Mouse (Mus musculus) cerebellum, adult 9-10 months (tissue): ENCODE results near the gene Crybb1.

Experiments used
- DNase-seq: peaks from one replicate; pipeline ENCODE4 v3.0.0; 2022

Crybb1 gene

DNA sequence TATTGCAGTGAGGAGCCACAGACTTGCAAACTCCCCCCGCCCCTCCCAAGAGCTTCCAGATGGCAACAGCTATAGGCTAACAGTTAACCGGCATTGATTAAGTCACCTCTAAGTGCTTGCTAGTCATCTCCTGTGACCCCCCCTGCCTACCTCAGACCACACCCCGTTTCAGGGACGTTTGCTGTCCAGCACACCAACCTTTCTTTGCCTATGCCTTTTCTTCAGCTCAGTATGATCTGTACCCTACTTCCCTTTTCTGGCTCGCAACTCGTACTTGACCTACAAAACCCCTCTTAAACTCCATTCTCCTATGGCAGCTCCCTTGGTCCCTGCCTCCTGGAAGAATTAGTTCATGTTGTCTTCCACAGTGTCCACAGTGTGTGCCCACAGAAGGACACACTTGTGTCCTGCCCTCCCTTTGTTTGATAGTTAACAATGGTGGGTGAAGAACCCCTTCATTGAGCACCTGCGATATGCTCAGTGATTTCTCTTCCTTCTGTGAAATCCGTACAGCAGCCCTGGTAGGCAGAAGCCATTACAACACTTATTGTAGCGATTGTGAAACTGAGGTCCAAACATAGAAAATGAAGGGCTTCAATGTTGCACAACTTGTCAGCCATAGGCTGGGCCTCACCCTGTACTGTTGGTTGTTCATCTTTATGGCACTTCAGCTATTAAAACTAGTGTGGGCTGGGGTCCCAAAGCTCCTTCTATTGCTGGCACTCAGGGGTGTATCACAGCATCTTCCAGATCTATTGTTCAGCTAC is 10.6 kb downstream of the Crybb1 start:
- DNase-seq, result no peak

DNA sequence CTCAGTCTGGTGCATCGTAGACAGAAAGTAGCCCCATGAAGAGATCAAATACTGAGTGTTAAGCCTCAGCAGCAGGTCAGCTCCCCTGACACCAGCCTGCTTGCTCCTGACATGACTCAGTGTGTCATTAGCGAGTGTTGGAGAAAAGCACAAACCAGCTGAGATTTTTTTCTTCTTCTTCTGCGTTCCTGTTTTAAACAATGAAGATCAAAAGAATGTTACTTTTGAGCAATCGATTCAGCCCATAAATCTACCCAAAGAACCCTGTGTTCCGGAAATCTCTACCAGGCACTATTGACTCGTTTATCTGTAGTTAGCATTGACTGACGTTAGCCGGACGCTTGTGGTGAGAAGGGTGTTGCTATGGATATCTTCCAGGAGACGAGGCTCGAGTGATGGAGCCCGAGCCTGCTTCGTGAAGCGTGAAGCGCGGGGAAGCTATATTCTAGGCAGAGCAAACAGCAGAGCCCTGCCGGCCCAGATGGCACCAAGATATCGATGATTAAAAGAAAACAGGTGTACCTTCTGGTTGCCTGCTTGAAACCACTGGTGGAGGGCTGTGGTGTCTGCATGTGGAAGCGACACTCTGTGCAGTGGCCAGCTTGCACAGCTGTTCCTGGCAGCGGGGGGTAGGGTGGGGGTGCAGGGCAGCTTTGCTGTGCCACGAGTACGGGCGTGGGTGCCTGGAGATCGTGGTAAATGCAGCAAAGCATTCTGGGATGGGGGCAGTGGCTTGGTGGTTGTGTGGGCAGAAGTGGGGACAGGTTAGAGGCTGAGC is 15.3 kb downstream of the Crybb1 start:
- no peak for DNase-seq

DNA sequence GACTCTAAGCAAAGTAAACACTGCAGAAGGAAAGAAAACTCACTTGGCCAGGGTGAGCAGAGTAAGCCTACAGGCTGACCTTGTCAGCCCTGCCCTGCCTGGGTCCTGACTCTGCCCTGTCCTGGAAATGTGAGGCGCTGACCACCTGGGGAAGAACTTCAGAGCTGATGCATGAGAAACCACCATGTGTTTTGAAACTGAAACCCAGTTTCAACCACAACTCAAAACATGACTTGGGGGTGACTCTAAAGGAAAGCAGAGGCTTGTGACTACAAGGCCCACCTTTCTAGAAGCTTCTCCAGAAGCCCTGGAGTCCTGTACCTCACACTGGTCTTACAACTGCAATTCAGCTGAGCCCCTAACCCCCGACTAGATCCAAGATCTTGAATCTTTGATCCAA is 17.3 kb downstream of the Crybb1 start:
- no peak for DNase-seq

DNA sequence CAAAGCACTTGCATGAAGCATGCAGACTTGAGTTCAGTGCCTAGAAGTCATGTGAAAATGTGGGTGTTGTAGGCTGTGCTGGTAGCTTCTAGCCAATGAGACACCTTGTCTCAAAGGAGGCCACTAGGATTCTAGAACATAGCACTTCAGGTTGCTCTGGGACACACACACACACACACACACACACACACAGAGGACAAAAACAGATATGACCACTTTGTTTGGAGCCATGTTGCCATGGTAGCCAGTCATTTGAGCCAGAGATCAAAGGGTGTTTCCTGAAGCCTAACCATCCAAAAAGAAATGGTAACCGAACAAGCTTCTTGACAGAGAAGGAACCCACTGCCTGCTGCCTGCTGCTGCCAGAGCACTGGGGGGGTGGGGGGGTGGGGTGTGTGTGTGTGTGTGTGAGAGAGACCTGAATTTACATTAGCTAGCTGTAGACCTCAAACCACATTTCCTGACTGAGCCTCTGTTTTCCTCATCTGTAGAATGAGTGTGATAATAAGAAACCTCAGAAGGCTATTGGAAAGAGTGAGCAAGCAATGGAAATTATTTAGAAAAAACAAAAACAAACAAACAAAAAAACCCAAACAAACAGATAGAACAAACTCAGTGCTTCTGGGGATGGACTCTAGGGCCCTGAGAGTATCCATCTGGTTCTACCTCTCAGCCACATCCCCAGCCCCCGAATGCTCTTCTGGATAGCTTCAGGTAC is 18.3 kb downstream of the Crybb1 start:
- no peak for DNase-seq

DNA sequence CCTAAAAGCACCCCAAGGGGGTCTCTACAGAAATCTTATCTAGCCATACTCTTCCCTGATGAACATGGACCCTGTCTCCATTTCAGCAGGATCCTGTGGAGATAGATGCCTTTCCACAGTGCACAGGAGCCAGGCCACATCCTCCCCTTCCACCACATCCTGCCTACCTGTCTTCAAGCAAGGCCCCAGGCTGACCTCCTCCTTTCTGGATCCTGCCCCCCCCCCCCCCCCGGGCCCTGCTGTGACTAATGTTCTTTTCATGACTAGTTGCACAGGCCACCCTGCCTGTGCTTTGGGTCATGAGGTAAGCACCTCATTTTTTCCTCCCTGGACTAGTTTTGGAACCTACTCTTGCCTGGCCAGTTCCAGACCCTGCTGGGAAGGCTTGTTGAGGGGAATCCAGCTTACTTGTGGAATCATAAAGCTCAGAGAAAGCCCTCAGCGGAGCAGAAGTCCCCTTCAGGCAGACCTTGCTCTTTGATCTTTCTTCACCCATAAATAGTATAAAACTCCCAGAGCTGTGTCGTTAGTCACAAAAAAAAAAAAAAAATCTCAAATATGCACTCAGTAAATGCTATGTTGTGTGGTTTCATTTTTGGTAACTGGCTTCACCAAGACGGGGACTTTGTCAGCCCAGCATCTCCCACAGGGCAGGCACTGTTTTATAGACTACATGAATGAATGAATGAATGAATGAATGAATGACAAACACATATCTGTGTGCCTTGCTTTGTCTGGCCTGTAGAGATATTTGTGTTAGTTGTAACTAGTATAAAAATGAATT is 19.6 kb downstream of the Crybb1 start:
- peak; percentile 66 for DNase-seq

DNA sequence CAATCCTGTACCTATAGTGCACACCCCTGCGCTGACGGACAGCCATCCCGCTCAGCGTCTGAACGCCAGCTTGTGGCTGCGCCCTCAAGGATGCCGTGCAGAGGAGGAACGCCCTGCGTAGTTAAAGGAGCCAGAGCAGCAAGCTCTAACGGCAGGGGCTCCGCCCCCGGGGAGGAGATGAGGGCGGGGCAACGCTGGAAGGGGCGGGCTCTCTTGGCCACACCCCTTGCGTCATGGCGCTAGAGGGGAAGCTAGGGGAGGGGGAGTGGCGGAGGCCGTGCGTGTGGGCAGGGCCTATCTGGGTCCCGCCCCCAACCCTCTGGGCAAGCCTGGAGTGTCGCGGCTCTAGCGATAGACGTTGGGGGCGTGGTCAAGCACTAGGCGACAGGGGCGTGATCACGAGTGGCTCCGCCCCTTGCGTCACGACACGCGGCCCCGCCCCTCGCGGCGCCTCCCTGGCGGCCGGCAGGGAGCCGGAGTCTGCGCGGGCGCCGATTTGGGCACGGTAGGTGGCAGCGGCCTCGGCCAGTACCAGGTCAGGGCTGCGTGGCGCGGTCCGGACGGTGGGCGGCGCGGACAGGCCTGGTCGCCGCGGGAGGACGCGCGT is 20.8 kb downstream of the Crybb1 start, which contains the start of gene Tpst2:
TSS of gene Tpst2 (plus strand) at position 425 of the 607 bp plus-strand sequence.
- peak; percentile 100 for DNase-seq

DNA sequence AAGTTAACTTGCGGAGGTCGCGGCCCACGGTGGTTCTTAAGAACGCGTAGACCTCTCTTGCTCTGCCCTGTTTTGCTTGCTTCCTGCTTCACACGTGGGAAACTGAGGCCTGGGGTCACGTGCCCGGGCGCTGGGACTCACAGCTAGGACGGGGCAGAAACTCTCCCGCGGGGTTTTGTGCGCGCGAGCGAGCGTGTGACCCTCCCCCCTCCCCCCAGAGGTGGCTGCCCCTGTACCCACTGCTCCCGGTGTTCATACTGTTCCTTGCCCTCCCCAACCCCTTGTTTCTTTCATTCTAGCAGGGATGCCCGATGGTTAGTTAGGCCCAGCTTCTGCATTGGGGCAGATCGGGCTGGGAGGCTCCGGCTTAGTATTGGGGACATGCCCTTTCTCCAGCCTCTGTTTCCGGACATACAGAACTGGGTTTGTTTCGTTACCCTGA is 21.3 kb downstream of the Crybb1 start:
- DNase-seq, result no peak

DNA sequence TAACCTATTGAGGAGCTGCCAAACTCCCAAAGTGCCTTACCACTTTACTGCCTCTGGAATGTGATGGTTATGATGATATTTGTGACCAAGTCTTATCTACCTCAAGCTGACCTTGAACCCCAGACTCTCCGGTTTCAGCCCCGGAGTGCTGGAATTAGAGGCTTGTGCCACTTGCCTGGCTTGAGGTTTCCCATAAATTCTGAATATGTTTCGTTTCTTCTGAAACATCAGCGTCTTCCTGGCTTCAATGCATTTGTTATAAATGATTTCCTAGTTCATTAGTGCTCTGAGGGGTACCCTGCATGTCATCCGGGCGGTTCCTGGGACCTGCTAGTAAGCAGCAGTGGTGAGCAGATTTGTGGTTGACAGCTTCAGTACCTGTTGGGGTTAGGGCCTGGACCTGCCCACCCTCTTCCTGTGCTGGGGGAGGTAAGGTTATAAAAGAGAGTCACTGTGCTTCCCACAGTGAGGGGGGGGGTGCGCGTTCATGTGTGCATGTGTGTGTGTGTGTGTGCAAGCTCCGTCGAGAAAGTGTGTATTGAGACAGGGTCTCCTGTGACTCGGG is 22.4 kb downstream of the Crybb1 start:
- DNase-seq, result no peak

DNA sequence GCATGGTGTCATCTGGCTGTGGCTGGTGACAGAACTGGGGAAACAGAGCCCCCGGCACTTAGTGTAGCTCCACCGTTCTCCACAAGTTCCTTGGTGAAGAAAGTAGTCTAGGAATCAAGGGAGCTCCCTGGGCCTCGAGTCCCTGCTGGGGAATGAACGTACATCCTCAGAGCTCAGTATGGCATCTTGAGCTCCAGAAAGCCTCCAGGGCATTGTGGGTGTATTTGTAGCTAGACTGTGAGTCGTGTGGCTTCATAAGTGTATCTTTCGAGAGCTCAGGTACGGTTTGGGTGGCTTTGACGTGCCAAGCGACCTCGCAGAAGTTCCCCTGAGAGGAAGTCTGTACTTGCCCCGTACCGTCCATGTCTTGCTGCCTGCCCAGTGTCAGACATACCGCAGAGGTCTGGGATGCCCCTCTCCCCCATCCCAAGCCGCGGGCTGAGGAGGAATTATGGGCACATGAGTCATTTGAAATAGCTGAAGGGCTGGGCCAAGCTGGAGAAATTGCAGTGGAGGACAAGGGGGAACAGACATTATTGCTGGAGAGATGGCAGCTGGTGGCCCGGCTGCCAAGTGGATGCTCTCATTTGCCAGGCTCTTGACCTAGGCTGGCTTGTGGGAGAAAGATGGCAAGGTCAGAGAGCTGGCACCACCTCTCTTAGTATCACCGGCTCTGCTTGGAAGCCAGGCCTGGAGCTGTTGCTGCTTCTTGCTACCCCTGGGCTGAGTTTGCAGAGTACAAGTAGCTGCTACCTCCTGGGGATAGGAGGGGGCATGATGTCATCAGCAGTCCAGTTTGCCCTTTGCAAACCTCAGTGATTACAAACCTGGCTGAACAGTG is 23.8 kb downstream of the Crybb1 start:
- DNase-seq, result peak; percentile 68

DNA sequence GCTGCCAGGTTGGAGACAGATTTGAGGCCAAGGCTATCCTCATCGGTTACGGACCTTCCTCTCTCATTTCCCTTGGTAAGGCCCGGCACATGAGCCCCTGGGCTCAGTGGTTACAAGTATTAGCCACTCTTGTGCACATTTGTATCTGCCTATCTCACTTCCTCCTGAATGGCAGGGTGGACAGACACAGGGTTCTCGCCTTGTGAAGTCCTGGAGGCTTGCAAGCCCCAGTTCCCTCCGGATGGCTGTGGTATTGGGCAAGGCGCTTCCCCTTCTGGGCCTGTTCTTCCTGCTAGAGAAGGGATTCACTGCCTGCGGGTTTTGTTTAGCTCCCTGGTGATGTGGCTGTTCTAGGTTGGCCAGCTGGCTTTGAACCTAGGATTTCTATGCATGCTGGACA is 24.5 kb downstream of the Crybb1 start:
- DNase-seq, result no peak

DNA sequence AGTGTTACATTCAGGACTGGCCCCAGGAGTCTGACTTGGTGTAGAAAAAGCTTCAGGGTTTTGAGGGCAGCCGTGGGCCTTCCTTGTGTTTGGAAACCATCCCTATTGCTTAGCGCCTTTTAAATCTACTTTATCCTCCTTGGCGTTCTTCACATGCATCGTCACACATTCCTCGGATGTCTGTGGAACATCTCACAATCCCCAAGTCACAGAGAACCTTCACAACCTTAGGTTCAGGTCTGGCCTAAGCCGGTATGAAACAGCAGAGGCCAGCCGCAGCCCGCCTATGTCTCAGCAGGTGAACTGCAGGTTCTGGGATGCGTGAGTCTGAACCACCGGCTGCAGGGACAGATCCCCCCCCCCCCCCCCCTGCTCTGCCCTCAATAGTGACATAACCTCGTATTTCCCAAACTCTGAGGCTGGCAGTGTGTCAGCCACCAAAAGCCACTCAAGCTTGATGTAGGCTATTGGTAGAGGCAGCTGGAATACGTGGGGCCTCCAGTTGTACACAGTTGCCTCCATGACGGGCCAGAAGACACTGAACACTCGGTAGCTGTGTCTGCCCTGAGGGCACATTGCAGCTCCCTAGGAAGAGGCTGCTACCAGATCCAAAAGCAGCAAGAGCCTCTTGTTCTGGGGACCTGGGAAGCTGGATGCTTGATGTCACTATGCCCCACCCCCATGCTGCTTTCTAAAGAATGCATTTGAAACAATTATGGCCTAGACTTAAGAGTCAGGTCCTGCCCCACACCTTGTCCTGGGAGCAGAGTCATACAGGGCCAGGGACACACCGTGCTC is 25.4 kb downstream of the Crybb1 start:
- DNase-seq, result no peak

DNA sequence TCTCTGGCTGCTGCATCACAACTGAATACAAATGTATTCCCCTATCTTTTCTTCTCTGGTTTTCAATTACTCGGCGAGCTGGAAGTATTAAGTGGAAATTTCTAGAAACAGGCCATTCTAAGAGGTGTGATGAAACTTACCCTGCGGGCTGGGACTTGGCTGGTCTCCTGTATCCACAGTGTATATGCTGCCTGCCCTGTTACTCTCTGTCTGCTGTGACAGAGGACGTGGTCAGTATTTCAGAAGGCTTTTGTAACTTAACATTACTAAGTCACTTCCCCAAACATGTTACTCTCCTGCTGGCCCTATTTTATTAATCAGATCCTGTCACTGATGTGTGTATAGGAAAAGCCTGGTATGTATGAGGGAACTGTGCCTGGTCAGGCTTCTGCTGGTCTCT is 26.1 kb downstream of the Crybb1 start:
- DNase-seq, result no peak

DNA sequence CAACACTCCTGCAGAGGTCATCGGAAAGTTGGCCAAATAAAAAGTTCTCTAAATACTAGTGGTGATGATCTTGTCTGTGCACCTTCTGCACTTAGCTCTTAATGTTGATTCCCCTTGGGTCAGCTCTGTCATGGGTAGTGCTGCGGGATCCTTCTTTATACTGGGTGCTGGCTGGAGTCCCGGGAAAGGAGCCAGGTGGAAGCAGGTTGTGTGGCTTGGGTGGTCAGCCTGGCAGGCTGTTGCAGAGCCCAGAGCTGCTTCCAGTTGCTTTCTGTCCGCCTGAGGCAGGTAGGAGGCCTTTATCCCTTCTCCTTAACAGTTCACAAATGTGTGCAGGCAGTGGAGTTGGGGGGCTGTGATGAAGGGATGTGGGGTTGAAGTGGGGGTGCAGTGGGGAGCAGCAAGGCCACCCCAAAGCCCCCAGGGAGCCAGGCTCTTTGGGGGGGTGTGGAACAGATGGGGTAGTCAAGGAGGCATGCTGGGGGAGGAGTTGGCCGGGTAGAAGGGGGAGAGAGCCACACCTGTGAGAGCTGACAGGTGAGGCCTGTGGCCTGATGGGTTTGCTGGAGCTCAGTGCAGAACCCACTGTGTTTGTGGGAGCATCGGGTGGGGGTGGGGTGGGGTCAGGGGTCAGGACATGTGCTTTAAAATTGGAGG is 26.6 kb downstream of the Crybb1 start:
- no peak for DNase-seq

DNA sequence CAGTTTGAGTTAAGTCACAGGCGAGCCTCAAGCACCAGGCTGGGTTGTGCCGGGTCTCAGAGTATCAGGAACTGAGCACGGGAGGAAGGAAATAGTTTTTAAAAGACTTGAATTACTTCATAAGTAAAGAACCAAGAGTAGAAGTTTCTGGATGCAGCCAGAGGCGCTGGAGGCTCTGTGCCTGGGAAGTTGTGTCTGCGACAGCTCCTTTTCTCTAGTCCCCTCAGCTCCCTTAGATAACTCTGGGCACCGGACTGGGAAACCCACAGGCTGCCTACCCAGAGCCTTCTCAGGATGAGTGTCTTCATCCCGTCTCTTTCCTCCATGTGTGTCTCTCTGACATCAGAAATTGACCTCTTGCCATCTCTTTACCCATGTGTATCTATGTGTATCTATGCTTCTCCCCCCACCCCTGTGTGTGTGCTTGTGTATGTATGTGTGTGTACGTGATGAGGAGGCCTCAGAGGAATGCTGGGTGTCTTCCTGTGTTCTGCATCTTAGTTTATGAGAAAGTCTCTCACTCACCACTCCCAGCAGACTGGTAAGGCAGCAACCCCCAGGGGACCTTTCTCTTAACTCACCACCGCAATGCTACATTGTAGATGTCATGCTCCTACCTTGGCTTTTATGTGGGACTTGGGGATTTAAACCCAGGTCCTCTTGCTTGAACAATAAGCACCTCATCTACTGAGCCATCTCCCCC is 27.3 kb downstream of the Crybb1 start:
- DNase-seq, result no peak

DNA sequence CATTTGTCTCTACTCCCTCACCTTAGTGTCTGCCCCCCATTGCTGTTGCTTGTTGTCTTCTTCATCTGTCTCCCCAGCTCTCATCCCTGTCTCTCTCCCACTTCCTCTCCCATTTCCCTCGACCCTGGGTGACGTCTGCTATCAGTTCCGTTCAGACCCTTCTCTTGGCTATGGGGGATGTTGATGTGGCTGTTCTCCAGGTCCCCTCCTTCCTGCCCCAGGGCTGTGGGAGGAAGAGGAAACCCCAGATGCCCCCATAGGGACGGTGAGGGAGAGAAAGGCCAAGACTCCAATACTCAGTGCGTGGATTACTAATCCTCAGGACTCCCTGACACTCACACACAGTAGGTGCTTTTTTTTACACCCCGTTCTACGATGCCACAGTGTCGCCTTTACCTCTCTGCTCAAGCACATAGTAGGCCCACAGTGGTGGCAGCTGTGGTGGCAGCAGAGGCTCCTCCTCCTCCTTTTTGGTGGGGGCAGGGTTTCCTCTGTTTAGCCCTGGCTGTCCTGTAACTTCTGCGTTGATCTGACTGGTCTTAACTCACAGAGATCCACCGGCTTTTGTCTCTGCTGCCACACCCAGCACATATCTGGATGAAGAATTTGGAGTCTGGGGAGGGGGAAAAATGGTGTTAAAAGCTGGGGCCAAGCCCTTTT is 28.1 kb downstream of the Crybb1 start:
- no peak for DNase-seq

DNA sequence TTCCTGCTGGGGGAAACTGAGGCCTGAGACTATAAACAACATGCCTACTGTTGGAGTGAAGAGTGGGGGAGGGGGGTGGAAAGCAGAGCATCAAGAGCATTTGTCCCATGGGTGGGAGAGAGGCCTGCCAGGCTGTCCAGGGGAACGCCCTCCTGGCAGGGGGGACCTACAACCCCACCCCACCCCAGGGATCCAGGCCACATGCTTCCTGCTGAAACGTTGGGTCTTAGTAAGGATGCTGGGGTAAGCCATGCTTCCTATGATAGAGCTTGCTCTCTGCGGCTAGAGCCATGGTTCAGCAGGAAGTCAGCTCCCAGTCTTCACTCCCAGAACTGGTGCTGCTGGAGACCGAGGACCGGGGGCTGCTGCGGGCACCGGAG is 28.6 kb downstream of the Crybb1 start:
- no peak for DNase-seq

DNA sequence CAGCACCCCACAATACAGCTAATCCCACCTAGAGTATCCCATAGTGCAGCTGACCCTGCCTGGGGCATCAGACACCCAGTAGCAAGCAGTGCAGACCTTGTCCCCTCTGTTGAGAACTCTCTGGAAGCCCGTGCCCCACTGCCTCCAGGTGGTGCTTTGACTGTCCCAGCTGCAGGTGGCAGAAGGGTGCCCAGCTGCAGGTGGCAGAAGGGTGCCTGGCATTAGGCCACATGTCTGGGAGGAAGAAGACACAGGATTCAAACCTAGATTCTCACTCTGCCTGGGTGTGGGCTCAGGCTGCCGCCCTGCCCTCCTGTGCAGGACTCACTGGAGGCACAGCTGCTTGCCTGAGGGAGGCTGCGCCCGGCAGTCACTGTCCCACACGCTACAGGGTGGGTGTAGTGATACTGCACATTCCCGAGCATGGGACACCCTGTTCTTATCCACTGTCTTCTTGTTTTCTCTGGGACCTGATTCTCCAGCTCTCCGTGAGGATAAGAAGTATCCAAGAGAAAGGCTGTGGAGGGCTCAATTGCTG is 30.0 kb downstream of the Crybb1 start:
- DNase-seq, result peak; percentile 52

DNA sequence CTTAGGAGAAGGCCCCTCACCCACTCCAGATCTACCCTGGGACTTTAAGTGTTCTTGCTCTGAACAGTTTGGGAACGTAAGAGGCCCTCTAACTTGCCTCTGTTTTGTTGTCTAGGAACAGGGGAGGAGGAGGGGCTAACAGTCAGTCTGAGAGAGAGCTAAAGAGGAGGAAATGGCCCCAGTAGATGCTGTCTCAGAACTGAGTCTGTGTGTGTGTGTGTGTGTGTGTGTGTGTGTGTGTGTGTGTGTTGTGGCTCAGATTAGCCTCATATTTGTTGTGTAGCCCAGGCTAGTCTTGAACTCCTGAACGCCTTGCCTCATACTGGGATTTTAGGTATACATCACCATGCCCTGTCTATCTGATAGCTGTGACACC is 31.0 kb downstream of the Crybb1 start:
- DNase-seq, result no peak
